Mouse (Mus musculus): Measurements from ENCODE around the gene Ssb. TPM values are rescaled to one million over a fixed set of nuclear protein-coding genes. Genes with fewer than 3 reads are reported as not detected.
A peak's percentile ranks its signal among the peaks of the same experiment; 100 is the strongest.

Ssb gene
- total RNA-seq (2017), result 543 and 668 TPM in 2 replicates

DNA sequence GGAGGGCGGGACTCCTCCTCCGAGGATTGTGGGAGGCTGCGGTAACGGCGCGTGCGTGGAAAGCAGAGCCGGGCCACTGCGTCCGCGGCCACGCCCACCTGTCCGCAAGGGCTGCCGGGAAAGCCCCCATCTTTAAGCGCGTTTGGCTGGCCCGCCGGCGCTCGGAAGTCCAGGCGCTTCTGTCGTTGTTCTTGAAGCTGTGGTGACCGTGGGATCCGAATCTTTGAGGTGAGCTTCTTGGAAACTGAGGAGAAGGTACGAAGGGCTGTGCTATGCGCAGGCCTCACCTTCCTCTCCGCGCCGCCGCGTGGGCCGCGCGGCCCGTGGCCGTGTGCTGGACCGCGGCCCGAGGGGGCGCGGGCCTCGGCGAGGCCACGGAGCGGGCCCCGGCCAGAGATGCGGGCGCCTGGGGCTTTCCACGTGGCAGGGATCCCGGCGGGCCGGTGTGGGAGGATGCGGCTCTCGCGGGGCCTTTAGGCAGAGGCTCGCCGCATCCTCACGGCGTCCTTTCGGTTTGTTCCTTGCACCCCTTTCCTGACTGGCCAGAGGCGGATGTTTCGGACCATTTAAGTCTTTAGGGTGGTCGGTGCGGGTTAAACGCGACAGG is at the start of gene Ssb:
Gene Ssb (plus strand): TSS at position 78 of the 607 bp plus-strand sequence.
- ATAC-seq (replicated peaks in 1 of 2; ENCODE audit: insufficient read depth in 1 of 2, low FRiP score in 2 of 2, low TSS enrichment in 1 of 2, low read depth in 1 of 2, poor library complexity in 2 of 2, severe bottlenecking in 2 of 2), result peak; percentile 88 to 93

DNA sequence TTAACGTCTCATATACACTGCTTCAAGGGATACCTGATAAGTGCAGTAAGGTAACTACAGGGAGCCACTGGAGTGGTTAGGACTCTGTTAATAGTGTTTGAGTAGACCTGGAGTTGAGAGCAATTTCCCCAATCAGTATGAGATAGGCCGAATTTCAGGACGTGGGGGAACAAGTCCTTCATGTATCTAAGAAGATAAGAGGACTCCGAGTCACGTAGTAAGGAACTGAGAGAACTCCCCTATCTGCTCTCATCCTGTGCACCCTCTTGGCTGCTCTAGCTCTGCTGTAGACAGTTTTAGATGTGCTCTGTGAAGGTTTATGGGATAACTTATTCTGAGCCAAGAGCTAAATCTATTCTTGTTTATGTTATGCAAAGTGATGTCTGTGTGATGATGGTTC is 44.8 kb upstream of the Ssb start:
- ATAC-seq (replicated peaks in 1 of 2; ENCODE audit: insufficient read depth in 1 of 2, low FRiP score in 2 of 2, low TSS enrichment in 1 of 2, low read depth in 1 of 2, poor library complexity in 2 of 2, severe bottlenecking in 2 of 2), result no peak

DNA sequence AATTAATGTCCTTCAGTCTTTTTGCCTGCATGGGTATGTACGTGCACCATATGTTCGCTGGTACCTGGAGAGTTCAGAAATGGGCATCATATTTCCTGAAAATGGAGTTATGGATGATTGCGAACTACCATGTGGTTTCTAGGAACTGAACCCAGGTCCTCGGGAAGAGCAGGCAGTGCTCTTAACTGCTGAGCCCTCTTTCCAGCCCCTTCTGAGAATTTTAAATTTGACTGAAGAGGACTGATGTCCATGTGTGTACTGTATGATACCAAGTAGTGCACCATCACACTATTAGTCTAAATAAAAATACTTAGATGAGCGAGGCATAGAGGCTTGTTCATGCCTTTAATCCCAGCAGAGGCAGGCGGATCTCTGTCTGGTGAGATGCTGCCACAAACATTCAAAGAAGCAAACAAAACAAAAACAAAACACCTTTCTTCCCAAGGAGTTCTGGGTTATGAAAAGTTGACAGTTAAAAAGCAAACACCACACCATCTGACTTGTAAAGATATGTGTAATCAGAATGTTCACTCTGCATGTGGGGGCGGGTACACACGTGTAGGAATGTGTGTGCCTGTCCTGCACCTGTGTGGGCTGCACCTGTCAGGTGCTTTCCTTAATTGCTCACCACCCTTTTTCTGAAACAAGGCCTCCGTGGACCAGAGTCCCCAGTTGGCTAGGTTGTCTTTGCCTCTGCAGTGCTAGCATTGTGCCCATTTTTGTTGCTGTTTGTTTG is 42.8 kb upstream of the Ssb start:
- no peak for ATAC-seq (replicated peaks in 1 of 2; ENCODE audit: insufficient read depth in 1 of 2, low FRiP score in 2 of 2, low TSS enrichment in 1 of 2, low read depth in 1 of 2, poor library complexity in 2 of 2, severe bottlenecking in 2 of 2)

DNA sequence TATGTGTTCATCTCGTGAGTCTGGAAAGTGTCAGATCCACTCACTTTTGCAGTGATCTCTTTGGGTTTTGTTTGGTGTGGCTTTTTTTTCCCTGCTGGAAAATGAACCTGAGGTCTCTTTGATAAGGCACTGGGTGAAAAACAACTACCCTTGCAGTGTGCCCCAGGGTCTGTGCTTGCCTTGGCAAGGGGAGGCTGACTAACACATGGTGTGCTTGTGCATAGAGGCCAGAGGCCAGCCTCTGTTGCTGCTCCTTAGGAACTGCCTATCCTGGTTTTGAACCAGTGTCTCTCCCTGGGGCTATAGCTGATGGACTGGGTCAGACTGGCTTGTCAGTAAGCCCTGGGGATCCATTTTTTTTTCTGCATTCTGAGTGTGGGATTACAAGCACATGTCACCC is 41.2 kb upstream of the Ssb start:
- ATAC-seq (replicated peaks in 1 of 2; ENCODE audit: insufficient read depth in 1 of 2, low FRiP score in 2 of 2, low TSS enrichment in 1 of 2, low read depth in 1 of 2, poor library complexity in 2 of 2, severe bottlenecking in 2 of 2), result no peak

DNA sequence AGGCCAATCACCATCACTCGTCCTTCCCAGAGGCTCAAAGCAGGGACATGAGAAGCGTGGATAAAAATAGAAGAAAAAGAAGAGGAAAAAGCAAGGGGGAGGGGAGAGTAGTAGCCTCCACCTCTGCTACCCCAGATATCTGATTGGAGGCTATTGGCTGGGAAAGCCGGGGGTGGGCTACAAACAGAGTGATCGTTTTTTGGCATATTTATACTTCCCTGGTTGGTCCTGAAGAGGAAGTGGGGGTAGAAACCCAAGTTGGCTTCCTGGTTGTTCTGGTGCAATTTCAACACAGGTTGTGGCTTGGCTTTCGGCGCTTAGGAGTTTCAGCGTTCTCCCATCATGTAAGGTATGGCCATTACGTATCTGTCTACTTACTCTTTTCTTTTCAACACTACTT is 39.7 kb upstream of the Ssb start, which contains the start of gene Klhl23:
Gene Klhl23 (plus strand): TSS at position 234 of the 400 bp plus-strand sequence.
- ATAC-seq (replicated peaks in 1 of 2; ENCODE audit: insufficient read depth in 1 of 2, low FRiP score in 2 of 2, low TSS enrichment in 1 of 2, low read depth in 1 of 2, poor library complexity in 2 of 2, severe bottlenecking in 2 of 2), result peak; percentile 63 to 79

DNA sequence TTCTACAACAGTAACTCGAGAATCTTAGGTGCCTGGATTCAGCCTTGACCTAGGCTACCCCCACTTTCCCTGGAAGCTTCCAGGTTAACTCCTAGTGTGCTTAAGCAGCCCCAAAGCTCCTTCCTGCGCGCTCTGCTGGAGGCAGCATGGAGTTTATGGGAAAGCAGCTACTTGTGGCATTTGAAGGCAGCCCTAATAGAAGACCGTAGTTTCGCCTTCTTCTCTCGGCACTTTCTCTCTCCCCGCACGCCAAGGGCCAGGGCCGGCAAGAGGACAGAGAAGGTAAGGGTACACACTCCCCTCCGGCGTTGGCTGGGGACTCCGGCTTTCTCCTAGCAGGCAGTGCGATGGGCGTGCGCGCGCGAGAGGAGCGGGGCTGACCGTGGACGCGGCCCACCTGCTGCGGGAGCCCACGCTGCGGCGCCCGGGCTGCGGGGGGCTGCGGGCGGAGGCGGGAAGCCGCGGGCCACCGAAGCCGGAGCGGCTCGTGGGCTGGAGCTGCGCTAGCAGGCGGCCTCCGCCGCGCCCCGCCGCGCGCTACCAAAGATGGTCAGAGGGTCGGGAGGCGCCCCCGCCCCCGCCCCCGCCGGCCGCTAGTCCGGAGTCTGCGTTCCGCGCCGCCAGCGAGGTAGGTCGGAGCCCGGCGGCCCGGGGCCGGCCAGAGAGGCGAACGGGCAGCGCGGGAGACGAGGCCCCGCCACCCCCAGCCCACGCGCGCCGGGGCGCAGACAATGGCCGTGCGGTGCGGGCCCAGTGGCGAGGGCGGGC is 38.8 kb upstream of the Ssb start:
- peak; percentile 17 to 33; a peak in 3 of 4 replicates for ATAC-seq (replicated peaks in 1 of 2; ENCODE audit: insufficient read depth in 1 of 2, low FRiP score in 2 of 2, low TSS enrichment in 1 of 2, low read depth in 1 of 2, poor library complexity in 2 of 2, severe bottlenecking in 2 of 2)

DNA sequence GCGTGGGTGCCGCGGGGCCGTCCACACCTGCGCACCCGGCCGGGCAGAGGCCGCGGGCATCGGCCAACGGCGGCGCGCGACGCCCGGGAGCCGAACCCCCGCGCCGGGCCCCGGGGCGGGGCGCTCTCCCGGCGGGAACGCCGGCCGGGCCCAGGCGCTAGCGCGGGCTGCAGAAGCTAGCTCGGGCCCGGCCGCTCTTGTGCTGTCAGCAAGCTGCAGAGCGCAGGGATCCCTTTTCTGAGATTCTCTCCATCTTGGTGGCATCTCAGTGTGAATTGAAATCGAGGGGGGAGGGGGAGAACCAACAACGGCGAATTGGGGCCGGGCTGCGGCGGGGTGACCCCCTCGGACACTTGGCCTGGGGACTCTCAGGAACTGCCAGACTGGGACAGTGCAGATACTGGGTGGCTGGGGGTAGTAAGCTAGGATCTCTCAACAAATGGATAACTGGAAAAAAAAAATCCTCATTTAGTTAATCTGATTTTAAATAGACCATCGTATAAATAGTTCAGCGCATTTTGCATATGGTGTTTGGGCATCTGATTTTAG is 38.2 kb upstream of the Ssb start:
- ATAC-seq (replicated peaks in 1 of 2; ENCODE audit: insufficient read depth in 1 of 2, low FRiP score in 2 of 2, low TSS enrichment in 1 of 2, low read depth in 1 of 2, poor library complexity in 2 of 2, severe bottlenecking in 2 of 2), result no peak

DNA sequence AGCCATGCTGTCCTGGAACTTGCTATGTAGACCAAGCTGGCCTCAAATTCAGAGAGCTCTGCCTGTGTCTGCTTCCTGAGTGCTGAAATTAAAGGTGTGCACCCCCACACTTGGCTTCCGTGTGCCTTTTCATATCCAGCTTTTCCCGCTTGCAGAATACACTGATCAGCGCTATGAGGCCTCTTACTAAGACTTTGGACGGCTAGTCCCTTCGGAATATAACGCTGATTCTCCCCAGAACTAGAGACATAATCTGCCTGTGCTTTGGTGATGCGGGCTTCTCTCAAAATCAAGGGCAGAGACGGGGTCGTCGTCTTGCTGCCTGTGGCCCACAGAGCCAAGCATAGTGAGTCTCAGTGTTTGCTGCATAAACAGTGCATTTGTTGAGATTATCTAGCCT is 35.5 kb upstream of the Ssb start:
- no peak for ATAC-seq (replicated peaks in 1 of 2; ENCODE audit: insufficient read depth in 1 of 2, low FRiP score in 2 of 2, low TSS enrichment in 1 of 2, low read depth in 1 of 2, poor library complexity in 2 of 2, severe bottlenecking in 2 of 2)

DNA sequence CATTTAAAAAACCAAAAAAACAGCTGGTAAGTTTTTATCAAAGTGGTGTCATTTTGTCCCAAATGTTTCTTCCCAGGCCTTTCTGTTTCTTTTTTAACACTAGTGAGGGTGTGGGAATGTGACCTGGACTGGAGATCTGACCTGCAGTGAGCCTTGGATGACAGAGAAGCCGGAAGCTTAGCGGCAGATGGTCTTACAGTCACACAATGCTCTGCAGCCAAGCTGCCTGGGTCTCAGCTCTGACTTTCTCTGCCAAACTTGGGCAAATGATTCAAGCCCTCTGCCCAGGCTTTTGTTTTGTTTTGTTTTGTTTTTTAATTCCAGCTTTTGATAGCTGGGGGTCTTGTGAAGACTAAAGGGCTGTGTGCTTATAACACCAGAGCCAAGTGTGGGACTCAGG is 35.0 kb upstream of the Ssb start:
- no peak for ATAC-seq (replicated peaks in 1 of 2; ENCODE audit: insufficient read depth in 1 of 2, low FRiP score in 2 of 2, low TSS enrichment in 1 of 2, low read depth in 1 of 2, poor library complexity in 2 of 2, severe bottlenecking in 2 of 2)

DNA sequence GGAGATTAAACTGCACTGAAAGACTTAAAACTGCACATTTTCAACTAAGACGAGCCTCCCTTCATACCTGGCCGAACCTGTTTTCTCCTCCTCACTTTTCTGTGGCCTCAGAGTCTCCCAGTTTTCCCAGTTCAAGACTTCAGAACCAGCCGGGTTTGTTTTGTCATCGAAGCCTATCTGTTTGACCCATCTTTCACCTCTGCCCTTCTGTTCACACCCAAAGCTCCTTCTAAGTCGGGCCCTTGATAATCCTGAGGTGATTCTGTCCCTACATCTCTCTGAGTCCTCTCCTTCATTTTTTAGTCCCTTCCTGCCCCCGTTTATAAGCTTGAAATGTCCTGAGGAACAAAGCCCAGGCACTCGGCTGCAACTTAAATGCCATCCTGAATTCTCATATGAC is 33.3 kb upstream of the Ssb start:
- no peak for ATAC-seq (replicated peaks in 1 of 2; ENCODE audit: insufficient read depth in 1 of 2, low FRiP score in 2 of 2, low TSS enrichment in 1 of 2, low read depth in 1 of 2, poor library complexity in 2 of 2, severe bottlenecking in 2 of 2)

DNA sequence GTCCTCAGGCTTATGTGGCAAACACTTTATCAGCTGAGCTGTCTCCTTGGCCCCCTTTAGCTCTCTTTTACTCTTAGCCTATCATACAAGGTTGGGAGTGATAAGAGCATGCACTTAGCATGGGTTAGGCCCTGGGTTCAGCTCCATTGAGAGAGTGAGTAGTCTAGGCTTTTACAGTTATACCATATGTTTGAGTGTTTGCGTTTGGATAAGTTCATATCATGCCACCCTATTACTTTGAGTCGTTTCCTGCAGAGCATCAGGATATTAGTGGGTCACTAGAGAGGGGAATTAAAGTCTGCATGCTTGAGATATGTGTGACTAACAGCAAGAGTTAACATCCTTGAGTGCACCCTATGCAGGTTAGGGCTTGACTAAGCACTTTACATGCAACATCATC is 31.7 kb upstream of the Ssb start:
- no peak for ATAC-seq (replicated peaks in 1 of 2; ENCODE audit: insufficient read depth in 1 of 2, low FRiP score in 2 of 2, low TSS enrichment in 1 of 2, low read depth in 1 of 2, poor library complexity in 2 of 2, severe bottlenecking in 2 of 2)

DNA sequence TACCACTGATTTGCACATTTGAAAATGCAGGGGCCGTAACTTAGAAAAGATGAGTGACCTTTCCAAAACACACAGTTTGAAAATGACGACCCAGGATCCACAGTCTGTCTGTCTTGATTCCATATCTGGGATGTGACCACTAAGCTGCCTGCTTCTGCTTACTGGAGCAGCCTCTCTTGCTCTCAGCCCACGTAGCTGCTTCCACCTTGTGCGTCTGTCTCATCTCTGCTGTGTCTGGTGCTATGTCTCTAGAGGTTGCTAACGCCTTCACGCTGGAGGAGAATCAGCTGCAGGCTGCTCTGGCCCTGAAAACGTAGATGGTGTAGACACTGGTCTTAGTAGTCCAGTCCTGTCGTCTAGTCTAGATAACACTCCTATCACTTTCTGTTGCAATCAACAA is 31.2 kb upstream of the Ssb start:
- ATAC-seq (replicated peaks in 1 of 2; ENCODE audit: insufficient read depth in 1 of 2, low FRiP score in 2 of 2, low TSS enrichment in 1 of 2, low read depth in 1 of 2, poor library complexity in 2 of 2, severe bottlenecking in 2 of 2), result no peak

DNA sequence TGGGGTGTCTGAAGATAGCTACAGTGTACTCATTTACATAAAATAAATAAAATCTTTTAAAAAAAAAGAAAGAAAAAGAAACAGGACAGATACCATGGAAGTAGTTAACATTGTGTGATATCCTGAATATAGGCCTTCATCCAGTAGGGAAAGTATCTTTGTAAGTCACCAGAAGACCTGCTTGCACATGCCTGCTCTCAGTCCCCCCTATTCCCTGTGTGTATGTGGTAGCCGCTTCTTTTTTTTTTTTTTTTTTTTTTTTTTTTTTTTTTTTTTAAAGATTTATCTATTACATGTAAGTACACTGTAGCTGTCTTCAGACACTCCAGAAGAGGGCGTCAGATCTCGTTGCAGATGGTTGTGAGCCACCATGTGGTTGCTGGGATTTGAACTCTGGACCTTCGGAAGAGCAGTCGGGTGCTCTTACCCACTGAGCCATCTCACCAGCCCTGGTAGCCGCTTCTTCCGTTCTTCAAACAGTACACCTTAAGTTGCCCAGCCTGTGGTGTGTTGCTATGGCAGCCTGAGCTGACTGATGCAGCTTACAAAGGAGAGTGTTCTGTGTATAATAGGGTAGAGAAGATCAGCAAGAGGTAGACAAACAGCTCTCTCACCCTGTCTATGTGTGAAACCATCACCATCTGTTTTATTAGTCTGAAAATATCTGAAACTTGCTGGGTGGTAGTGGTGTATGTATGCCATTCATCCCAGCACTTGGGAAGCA is 24.0 kb upstream of the Ssb start:
- ATAC-seq (replicated peaks in 1 of 2; ENCODE audit: insufficient read depth in 1 of 2, low FRiP score in 2 of 2, low TSS enrichment in 1 of 2, low read depth in 1 of 2, poor library complexity in 2 of 2, severe bottlenecking in 2 of 2), result no peak

DNA sequence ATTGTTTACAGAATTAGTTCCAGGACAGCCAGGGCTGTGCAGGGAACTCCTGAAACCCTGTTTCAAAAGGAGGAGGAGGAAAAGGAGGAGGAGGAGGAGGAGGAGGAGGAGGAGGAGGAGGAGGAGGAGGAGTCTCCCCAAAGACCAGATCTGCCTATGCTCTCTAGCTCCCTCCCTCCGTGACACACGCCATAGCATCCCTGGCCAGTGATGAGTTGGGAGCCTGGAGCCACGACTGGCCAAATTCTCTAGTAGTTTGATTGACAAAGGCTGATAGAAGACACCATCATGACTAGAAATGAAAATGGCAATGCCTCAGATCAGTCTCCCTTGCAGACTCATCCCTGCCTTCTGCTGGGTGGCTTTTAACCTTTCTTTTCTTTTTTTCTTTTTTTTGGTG is 23.4 kb upstream of the Ssb start:
- ATAC-seq (replicated peaks in 1 of 2; ENCODE audit: insufficient read depth in 1 of 2, low FRiP score in 2 of 2, low TSS enrichment in 1 of 2, low read depth in 1 of 2, poor library complexity in 2 of 2, severe bottlenecking in 2 of 2), result no peak

DNA sequence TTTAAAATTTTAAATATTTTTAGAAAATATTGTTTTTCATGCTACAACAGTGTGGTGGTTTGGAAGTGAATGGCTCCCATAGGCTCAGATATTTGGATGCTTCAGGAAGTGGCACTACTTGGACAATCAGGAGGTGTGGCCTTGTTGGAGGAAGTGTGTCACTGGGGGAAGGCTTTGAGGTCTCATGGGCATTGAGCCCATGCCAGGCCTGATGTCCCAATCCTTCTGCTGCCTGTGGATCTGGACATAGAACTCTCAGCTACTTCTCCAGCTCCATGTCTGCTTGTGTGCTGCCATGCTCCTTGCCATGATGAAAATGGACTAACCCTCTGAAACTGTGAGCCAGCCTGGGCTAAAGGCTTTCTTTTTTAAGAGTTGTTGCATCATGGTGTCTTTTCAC is 22.7 kb upstream of the Ssb start:
- ATAC-seq (replicated peaks in 1 of 2; ENCODE audit: insufficient read depth in 1 of 2, low FRiP score in 2 of 2, low TSS enrichment in 1 of 2, low read depth in 1 of 2, poor library complexity in 2 of 2, severe bottlenecking in 2 of 2), result no peak

DNA sequence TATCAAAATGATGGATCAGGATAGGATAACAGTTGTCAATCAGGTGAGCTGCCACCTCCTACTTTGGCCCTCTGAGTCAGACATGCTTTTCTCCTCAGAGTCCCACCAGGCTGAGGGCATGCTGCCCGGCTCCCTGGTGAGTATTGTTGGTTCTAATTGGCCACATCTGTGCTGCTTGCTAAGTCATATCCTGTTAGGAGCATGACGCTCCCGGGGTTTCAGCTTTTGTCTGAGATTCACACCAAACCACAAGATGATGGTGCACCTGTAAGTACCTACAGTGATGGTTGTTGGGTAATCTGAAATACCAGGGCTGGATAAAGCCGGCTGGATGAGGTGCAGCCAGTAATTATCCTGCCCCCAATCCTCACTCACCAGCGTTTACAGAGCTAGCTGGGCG is 21.1 kb upstream of the Ssb start:
- ATAC-seq (replicated peaks in 1 of 2; ENCODE audit: insufficient read depth in 1 of 2, low FRiP score in 2 of 2, low TSS enrichment in 1 of 2, low read depth in 1 of 2, poor library complexity in 2 of 2, severe bottlenecking in 2 of 2), result peak in 1 of 2 experiments; percentile 58; a peak in 3 of 4 replicates

DNA sequence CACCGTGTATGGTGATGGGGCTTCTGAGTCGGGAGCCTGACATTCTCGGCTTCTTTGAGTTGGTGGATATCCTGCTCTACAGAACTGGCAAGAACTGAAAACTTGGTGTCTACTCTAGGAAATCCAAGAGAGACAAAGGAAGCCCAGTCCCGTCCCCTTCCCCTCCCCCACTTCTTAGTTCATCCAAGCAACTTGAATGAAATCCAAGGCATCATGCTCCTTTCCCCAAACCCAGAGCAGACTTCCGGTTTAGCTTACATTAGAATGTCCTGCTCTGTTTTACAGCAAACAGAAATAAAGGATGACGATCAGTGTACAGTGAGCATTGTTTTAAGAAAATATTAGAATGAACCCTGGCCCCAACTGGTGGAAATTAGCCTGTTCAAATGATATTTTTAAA is 12.1 kb upstream of the Ssb start:
- no peak for ATAC-seq (replicated peaks in 1 of 2; ENCODE audit: insufficient read depth in 1 of 2, low FRiP score in 2 of 2, low TSS enrichment in 1 of 2, low read depth in 1 of 2, poor library complexity in 2 of 2, severe bottlenecking in 2 of 2)

All from hematopoietic stem cell, adult 5-6 weeks (primary cell).